Mouse (Mus musculus) brown adipose tissue, adult 24 weeks (tissue): ENCODE results near the gene Ugt1a6b. TPM values are rescaled to one million over a fixed set of nuclear protein-coding genes. Genes with fewer than 3 reads are reported as not detected.
A peak's percentile ranks its signal among the peaks of the same experiment; 100 is the strongest.
"Not testable (repeated sequence)": the region's sequence is repeated elsewhere in the genome, so short reads cannot be mapped to it uniquely, and the experiment has no call there.

Experiments used
- H3K27ac ChIP-seq: fragments of 200-500 bp; replicated peaks from 2 replicates; pipeline ENCODE4 v1.5.1; 2012; ENCODE audit warnings: low read depth, mild to moderate bottlenecking, low read length
- H3K4me1 ChIP-seq: fragments of 200-500 bp; 2 replicates; pipeline ENCODE4 v1.6.1; 2012; ENCODE audit warnings: low read length, mixed read lengths; ENCODE audit not compliant: control insufficient read depth, insufficient read depth, insufficient read length
- H3K4me3 ChIP-seq: fragments of 200-500 bp; 2 replicates; pipeline ENCODE4 v1.5.1; 2012; ENCODE audit warnings: low read depth, mild to moderate bottlenecking, low read length, moderate library complexity; ENCODE audit not compliant: insufficient read depth
- polyA plus RNA-seq: library from polyadenylated mRNA; stranded (reverse); fragments of >200 nt; gene quantifications from 2 replicates; pipeline ENCODE4 v1.2.4, GENCODE M21; 2012; ENCODE audit not compliant: missing spikeins, insufficient read depth, insufficient read length

The Ugt1a6b gene
- 5.0 and 5.9 TPM in 2 replicates for polyA plus RNA-seq

DNA sequence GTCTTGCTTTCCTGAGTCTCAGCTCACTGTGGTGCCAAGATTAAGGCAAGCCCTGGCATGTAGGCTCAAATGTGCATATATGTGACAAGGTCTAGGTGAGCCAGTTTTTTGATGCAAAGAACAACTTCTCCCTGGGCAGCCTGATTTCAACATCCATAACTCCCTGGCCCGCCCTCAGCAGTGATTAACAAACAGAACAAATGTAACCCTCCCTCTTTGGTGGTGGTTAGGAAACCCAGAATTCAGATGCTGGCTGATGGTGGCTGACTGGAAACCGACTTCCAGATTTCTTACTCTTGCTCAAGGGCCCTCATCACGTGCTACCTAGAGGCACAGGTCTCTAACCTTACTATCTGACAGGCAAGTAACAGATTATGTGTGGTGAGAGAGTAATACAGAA is at the start of gene Ugt1a6b:
Gene Ugt1a6b, plus strand, starts transcription at position 234 of the 400 bp plus-strand sequence.
- H3K27ac ChIP-seq, H3K4me1 ChIP-seq, H3K4me3 ChIP-seq: not testable (repeated sequence)

DNA sequence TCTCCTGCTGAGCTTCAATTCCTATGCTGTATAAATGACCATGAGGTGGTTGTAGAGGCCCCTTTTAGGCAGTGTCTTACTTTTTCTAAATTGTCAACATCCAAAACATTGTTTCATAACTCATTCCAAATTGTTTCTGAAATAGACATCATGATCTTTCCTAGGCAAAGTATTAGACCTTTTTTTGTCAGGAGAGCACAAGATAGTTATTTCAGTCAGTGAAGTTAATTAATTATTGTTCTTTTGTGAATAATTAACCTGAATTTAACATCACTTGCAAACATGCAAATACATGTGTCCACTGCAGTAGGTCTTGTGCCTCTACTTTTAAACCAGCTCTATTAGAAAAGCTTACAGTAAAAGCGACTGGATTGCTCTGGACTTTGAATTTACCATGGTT is 48.0 kb upstream of the Ugt1a6b start, which contains the start of gene Ugt1a10:
Gene Ugt1a10, plus strand, starts transcription at position 301 of the 400 bp plus-strand sequence.
- H3K27ac ChIP-seq, result no peak within 1 kb of the TSS
- H3K4me3 ChIP-seq, result no peak within 1 kb of the TSS
- no peaks in the 10 kb centered on the region for H3K4me1 ChIP-seq

DNA sequence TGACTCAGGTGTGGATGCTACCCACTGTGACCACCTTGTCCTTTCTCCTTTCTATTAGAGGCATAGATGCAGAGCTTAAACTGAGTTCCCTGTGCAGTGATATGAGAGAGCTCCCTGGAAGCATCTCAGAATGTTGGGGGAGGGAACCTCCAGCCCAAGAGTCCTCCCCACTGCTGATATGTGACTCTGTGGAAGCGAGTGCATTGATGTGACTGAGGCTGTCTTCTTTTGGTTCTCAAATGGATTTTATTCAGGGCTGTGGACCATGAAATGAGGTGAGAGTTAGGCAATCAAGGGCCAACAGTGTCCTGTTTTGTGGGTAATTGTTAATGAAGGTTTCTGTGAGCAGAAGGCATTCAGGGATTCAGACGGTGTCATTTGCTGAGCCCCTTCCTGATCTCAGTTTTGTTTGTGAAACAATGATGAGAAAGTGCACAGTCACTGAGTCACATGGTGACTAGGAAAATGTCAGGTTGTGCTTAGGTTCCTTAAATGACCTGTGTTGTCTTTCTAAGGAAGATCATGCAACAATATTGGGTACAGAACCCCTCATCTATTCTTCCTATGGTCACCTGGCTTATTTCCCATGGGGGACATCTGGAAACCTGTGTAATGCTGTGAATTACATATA is 36.5 kb upstream of the Ugt1a6b start:
- not testable (repeated sequence) for H3K4me3 ChIP-seq, H3K4me1 ChIP-seq, H3K27ac ChIP-seq

DNA sequence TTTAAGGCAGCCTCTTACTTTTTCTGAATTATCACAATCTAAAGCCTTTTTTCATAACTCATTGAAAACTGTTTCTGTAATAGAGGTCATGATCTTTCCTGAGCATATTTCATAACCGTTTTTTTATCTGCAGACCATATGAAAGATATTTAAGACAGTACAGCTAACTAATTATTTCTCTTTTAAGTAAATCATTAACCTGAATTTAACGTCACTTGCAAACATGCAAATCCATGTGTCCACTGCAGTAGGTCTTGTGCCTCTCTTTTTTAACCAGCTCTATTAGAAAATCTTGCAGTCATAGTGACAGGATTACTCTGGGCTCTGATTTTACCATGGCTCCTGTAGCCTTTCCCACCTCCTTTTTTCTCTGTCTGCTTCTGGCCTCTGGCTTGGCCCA is 32.6 kb upstream of the Ugt1a6b start, which contains the start of gene Ugt1a9:
Gene Ugt1a9, plus strand, starts transcription at position 306 of the 400 bp plus-strand sequence.
- no peak within 1 kb of the TSS for H3K4me3 ChIP-seq
- no peak within 1 kb of the TSS for H3K27ac ChIP-seq

DNA sequence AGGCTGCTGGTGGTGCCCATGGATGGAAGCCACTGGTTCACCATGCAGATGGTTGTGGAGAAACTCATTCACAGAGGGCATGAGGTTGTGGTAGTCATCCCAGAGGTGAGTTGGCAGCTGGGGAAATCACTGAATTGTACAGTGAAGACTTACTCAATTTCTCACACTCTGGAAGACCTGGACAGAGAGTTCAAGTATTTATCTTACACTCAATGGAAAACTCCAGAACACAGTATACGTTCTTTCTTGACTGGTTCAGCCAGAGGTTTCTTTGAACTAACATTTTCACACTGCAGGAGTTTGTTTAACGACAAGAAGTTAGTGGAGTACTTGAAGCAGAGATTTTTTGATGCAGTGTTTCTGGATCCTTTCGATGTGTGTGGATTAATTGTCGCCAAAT is 32.1 kb upstream of the Ugt1a6b start:
- H3K27ac ChIP-seq, result no peak overlapping the region
- peaks cover 2% of the 10 kb centered on the region; the same call in 1 of the 2 replicates for H3K4me1 ChIP-seq
- no peak overlapping the region for H3K4me3 ChIP-seq

More for the DNA sequence above, 32.6 kb upstream of the Ugt1a6b start, which contains the start of gene Ugt1a9:
- H3K4me1 ChIP-seq, result peaks cover 2% of the 10 kb centered on the region; the same call in 1 of the 2 replicates

DNA sequence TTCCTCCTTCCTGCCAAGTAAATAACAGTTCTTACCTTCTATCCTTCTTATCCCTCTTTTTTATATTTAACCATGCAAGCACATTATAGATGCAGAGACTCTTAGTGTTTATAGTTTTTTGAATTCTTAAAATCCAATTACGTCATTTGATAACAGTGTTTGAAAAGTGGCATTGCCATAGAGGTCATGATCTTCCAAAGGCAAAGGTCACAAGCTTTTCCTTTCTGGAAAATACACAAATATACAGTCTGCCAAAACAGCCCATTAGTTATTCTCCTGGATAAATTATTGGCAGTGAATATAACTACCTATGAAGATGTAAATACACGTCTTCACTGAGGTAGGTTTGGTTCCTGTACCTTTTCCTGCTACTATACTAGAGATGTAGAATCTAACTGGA is 28.6 kb upstream of the Ugt1a6b start:
- Histone ChIP-seq H3K4me1 (peaks cover 2% of the 10 kb centered on the region; the same call in 1 of the 2 replicates), H3K4me3 (no peak overlapping the region), H3K27ac (no peak overlapping the region)

DNA sequence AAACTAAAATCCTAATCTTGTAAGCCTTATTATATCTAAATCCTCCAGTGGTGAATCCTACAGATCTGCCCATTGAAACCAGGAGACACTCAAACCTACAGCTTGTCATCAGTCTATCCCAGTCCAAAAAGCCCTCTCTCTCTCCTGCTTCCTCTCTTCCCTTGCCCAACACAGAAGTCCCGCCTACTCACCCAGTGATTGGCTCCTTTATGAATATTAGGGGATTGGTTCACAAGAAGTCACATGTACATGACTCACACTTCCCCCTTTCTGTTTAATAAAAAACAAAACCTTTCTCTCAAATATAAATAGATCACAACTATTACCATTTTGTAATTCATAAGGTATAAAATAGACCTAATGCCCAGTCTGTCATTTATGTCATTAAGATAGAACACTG is 25.9 kb upstream of the Ugt1a6b start:
- Histone ChIP-seq H3K4me3 (no peak overlapping the region), H3K4me1 (no peaks in the 10 kb centered on the region), H3K27ac (no peak overlapping the region)

DNA sequence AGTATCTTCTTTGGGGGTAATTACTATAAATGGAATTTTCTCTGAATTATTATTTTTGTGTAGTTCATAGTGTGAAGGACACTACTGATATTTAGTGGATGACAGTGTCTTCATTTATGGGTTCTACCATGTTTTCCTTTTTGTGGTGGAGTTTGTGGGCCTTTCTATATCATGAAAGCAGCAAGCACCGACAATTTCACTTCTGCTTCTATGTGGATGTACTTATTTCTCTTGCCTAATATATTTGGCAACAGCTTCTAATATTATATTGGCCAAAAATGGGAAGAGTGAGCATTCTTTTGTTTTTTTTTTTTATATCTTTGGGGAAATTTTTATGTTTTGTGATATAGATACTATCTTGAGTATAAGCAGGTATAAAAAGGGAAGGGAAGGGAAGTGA is 21.4 kb upstream of the Ugt1a6b start:
- Histone ChIP-seq H3K4me1 (no peaks in the 10 kb centered on the region), H3K4me3 (no peak overlapping the region), H3K27ac (no peak overlapping the region)

DNA sequence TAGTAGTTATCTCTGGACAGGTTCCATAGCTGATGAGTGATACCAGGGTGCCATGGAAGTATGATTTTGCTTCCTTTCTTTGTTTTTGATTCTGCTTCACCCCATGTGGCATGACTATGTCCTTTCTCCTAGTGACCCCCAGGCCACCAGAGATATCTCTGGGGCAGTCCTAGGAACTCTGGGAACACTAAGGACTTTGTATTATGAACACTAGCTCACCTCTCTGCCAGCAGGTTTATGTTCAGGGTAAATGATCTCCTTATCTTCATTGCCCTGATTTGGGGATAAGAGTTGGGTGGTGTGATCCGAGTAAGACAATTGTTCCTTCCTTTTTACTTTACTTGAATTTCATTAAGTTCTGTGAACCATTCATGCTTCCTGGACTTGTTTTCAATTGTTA is 16.9 kb upstream of the Ugt1a6b start:
- Histone ChIP-seq H3K4me3 (no peak overlapping the region), H3K4me1 (peaks cover 3% of the 10 kb centered on the region; the same call in 1 of the 2 replicates), H3K27ac (no peak overlapping the region)

DNA sequence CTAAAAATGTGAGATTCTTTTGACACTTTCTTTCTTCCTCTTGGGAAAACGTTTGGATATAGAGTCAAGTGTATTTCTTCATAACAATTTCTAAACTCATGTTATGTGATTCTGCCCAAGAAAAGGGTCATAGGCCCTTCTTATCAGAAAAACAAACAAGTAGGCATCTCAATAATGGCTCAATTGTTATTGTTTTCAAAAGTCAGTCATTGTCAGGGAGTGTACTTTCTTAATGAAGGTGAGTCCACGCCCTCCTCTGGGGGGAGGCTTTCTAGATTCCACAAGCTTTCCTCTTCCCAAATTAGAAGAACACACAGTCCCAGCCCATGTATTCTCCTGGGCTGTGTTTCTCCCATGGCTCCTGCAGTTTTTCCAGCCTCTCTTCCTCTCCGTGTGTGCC is 15.5 kb upstream of the Ugt1a6b start, which contains the start of gene Ugt1a8:
Gene Ugt1a8, plus strand, starts transcription at position 301 of the 400 bp plus-strand sequence.
- Histone ChIP-seq H3K4me1 (peaks cover 3% of the 10 kb centered on the region; the same call in 1 of the 2 replicates), H3K4me3 (no peak within 1 kb of the TSS), H3K27ac (peak within 1 kb of the TSS; percentile 33; the same call in 1 of the 2 replicates)

DNA sequence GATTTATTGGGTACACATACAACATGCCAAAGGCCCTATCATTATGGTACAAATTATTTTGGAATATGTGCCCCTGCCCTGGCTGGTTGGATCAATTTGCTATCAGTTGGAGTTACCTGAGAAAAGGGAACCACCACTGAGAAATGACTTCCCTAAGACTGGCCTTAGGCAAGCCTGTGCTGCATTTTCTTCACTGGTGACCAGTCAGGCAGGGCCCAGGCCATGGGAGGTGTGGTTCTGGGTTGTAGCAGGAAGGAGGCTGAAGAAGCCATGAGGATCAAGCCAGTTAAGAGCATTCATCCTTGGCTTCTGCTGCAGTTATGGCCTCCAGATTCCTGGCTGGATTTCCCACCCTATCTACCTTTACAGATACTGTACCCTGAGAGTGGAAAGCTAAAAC is 10.7 kb upstream of the Ugt1a6b start:
- Histone ChIP-seq H3K4me3 (no peak overlapping the region), H3K4me1 (peaks cover 4% of the 10 kb centered on the region; the same call in 1 of the 2 replicates), H3K27ac (no peak overlapping the region)

DNA sequence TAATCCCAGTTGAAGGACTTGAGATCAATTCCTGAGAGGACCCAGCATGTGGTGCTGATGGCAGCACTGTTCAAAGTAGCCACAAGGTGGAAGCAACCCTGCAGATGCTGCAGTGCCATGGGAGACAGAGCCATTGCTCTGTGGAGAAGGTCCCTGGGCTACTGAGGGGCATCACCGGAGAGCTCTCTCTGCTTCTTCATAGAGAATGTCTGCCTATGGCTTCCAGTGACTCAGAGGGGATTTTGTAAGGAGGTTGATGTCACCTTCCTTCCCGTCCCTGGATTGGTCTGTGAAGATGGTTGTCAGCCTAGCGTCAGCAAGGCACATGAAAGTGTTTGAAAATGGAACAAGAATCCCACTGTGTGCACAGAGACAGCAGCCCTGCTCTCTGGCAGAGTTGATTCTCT is 8.8 kb upstream of the Ugt1a6b start:
- not testable (repeated sequence) for H3K4me3 ChIP-seq, H3K4me1 ChIP-seq
- 0 out of 2 replicates have a peak overlapping the region, but pooled peaks have one; percentile 5 for H3K27ac ChIP-seq

DNA sequence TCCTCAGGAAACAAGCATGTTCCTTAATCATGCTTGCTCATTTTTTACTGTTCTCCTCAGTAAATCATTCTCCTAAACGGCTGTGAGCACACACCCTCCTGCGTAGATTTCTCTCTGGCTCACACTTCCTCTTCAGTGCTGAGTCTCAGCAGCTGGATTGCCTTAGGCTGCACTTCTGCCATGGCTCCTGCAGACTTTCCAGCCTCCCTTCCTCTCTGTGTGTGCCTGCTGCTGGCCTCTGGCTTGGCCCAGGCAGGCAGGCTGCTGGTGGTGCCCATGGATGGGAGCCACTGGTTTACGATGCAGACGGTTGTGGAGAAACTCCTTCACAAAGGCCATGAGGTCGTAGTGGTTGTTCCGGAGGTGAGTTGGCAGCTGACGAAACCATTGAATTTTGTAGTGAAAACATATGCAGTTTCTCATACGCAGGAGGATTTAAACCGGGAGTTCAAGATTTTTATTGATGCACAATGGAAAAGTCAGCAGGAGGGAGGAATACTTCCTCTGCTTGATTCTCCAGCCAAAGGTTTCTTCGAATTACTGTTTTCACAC is 8.0 kb upstream of the Ugt1a6b start, which contains the start of gene Ugt1a7c:
Gene Ugt1a7c, plus strand, starts transcription at position 122 of the 552 bp plus-strand sequence.
- Histone ChIP-seq H3K4me3 (peak within 1 kb of the TSS; percentile 26), H3K27ac (peak within 1 kb of the TSS; percentile 5; the same call in 1 of the 2 replicates), H3K4me1 (0 out of 2 replicates have a peak, but pooled peaks cover 2% of the 10 kb centered on the region)

DNA sequence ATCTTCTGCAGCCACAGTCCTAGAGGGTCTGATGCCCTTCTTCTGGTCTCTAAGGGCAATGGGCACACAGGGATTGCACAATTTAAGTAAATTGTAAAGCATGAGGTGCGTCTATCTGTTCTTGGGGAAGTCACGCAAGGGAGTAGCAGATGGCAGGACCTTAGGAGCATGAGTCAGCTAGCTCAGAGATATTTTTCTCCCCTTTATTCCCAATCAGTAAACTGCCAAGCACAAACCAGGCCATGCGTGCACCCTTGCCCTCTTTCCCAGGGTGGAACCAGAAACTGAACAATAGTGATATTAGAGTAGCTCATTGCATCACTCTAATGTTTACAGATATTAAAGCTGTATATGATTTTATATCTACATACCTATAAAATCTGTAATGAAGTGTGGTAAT is 4.5 kb upstream of the Ugt1a6b start:
- H3K4me3 ChIP-seq, H3K27ac ChIP-seq, H3K4me1 ChIP-seq: not testable (repeated sequence)

DNA sequence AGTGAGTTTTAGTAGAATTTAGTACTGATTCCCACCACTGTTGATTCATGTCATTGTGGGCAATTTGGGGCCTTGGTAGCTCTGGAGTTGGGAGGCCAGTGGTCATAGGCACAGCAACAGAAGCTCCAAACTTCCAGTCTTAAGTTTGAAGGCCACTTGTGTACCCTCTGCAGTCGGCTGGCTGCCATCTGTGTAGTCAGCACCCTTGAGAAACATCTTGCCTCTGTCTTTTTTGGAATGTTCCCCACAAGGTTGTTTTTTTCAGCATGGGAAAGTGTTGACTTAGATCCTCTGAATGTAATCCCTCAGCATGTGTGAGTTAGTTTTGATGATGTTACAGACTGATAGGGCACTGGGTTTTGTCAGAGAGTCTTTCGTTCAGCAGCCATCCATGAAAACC is 3.4 kb upstream of the Ugt1a6b start:
- H3K4me3 ChIP-seq, result not testable (repeated sequence)

More for the DNA sequence above, 3.4 kb upstream of the Ugt1a6b start:
- H3K27ac ChIP-seq, H3K4me1 ChIP-seq: not testable (repeated sequence)
